Mouse (Mus musculus): ENCODE measurements around the gene Slc35f3.
A peak's percentile ranks its signal among the peaks of the same experiment; 100 is the strongest.

Slc35f3 gene

DNA sequence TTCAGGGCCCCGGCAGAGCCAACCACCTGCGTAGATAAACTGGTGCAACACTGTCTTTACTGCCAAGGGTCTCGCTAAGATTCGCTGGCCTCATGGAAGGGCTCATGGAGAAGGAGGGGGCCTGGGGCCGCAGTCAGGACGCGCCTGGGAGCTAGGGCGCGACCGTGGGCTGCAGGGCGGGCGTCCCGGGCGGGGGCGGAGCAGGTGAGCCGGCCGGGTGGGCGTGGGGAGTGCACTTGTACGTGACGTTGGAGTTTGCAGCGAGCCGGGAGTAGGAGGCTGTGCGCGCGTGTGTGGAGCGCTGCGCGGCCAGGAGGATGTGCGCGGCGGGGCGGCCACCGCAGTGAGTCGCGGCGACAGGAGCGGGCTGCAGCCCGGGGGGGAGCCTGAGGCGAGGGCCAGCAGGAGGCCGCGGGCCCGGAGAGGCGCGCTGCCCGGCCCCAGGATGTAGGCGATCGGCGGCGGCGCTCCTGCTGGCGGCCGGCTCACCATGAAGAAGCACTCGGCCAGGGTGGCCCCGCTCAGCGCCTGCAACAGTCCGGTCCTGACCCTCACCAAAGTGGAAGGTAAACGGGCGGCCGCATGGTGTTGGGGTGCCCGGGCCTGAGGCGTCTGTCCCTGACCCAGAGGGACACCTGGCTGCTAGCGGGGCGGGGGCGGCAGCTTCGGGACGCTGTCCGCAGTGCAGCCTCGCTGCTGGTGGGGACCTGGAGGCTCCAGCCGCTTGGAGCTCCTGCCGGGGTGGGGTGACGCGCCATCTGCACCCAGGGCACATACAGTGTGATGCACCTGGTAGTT is at the start of gene Slc35f3:
Gene Slc35f3 (plus strand): TSS at position 263 of the 798 bp plus-strand sequence.
- DNase-seq: peak; percentile 6

DNA sequence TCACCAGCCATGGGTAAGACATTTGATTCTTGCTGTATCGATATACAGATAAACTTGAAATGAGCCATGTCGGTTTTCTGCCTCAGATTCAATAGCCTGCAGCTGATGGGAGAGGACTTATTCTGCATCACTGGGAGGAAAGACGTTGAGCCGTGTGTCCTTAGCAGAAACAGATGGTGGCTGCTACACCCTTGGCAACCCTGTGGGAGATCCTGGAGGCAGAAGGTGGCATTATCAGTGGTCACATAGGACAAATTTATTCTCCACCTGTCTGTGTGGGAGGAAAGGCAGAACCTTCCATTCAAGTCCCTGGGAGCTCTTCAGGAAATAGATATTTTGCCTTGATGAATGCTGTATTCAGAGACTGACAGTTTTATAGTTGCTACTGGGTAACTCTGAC is 47.9 kb upstream of the Slc35f3 start:
- no peak for DNase-seq

DNA sequence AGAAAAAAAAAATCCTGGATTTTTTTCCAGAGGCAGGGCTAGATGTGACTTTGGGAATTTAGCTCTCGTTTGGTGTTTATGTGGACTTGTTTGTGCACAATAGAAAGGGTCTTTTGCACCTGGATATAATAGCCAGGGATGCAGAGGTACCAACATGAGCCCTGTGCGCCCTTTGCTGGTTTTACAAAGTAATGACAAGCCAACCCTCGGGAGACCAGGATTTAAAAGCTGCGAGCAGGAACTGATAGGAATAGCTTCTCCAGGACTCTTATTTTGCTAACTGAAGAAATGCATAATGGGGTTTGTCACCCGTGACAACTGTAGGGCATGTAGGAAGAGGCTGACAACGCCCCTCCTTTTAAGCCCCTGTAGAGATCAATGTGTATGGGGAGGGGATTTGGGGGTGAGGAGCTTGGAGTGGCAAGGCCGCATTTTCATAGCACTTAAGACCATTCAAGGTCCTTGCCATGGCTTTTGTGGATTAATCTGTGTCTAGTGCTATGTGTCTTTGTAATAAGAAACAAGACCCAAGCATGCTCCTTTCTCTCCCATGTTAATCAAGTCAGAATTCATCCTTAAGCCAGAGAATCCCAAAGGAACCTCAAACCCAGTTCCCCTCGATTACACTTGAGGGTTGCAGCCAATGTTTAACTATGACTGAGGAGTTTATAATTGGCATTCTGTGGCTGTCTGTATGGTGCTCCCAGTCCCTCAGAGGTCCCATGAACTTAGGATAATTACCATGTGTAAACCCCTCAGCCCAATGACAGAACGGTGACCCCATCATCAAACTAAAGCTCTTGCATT is 41.6 kb upstream of the Slc35f3 start:
- no peak for DNase-seq

DNA sequence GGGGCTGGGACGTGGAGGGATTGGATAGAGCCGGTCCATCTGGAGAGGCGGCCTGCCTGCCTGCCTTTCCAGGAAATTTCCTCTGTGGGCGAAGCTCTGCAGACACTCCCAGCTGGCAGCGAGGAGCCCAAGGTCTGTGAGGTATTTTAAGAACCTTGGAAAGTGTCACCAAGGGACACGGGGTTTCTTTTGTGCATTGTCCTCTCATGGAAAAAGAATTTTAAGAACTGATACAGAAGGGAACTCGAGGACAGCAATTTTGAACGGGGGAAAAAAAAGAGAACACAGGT is 41.0 kb upstream of the Slc35f3 start:
- no peak for DNase-seq

GRCm38 (mm10) chr8:126258175-126258781 is 40.1 kb upstream of the Slc35f3 start:
- peak; percentile 60 for DNase-seq

DNA sequence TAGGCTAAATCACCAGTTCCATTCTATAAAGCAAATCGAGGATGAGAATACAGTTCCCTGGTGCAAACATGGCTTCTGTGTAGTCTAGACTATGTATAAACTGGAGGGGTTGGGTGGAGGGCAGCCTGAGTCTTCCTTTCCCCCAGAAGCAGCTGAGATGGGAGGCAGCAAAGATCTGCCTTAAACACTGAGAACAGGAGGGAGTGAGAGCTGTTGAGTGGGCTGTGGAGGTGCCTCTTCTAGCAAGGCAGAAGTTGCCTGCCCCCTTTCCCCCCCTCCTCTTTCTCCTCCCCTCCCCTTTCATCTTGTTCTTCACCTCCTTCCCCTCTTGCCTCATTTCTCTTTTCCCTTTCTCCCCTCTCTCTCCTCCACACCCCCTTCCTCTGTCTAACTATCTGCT is 33.2 kb upstream of the Slc35f3 start:
- DNase-seq: no peak

GRCm38 (mm10) chr8:126267118-126267517 is 31.2 kb upstream of the Slc35f3 start:
- DNase-seq: no peak

DNA sequence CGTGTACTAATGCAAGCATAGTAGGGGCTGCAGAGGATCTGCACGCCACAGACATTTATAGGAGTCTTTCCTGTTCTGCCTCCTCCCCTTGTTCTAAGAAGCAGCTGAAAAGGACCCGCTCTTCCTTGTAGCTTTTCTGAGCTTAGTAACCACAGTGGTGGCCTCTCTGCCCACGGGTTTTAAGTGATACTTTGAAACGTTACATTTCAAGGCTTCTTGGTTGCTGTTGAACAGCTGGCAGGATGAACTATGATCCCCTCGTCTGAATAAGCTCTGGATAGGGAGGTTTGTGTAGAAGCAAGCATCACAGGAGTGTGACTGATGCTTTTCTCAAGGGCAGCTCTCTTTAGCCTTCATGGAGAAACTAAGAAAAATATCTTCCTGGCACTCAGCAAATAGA is 28.6 kb upstream of the Slc35f3 start:
- no peak for DNase-seq

- no peak for DNase-seq
Observed at GRCm38 (mm10) chr8:126272445-126272844, 25.9 kb upstream of the Slc35f3 start.

DNA sequence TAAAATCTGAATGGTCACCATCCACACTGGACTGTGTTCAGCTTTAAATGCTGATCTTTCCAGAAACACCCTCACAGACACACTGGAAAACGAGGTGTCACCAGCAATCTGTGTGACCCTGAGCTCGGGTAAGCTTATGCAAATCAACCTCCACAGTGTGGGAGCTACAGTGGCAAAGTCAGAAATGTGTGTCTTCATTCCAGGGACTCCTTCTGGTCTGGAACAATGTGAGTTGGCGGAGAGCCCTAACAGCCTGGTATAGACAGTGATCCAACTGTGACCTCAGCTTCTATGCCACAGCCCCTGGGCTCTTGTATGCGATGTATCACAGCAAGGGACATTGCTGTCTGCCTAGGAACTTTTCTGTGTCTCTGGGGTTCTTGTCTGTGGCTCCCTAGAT is 25.3 kb upstream of the Slc35f3 start:
- no peak for DNase-seq

DNA sequence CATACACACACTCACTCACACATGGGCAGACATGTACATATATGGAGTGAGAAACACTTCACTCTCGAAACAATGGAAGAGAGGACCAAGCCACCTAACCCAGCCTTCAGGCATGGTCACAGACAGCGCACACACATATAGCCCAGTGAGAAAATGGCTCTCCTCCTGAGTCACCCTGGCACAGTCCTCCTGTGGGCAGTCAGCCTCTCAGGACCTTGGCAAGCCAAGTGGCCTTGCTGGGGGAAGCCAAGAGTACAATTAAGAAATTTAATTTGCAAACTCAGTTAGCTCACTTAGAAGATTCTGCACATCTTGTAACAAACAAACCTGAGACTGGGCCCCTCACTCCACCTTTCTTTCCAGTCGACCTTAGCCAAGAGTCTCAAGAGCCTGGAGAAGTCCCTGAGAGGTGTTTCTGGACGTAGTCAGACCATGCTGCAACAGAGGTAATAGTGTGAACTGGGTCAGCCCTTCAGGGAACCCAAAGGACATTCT is 23.4 kb upstream of the Slc35f3 start:
- no peak for DNase-seq

- no peak for DNase-seq
Observed at GRCm38 (mm10) chr8:126275886-126276285, 22.5 kb upstream of the Slc35f3 start.

- no peak for DNase-seq
Observed at GRCm38 (mm10) chr8:126291951-126292350, 6.4 kb upstream of the Slc35f3 start.

DNA sequence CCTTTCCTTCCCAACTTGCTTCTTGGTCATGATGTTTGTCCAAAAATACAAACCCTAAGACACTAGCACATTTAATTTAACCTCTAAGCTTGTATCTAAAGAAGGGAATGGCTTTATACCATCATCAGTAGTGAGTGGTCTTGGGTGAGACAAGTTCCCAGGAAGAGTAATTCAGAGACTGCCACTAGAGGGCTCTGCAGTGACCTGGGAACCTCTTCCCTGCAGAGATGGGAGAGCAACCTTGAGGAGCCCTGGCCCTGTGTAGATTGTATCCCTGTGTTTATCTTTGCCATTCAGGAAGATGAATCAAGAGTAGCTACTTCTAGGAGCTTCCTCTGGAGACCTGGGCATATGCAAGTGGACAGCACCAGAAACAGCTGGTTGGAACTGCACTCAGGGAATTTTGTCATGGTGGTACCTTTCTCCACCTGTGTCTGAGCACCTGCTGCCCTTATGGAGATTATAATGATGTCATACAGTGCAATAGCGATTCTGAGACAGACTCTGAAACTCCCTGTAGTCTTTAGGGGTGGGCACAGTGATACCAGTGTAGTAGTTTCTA is 993 bp upstream of the Slc35f3 start:
- DNase-seq: peak; percentile 11

- DNase-seq: no peak
Observed at GRCm38 (mm10) chr8:126299333-126299732, 975 bp downstream of the Slc35f3 start.

DNA sequence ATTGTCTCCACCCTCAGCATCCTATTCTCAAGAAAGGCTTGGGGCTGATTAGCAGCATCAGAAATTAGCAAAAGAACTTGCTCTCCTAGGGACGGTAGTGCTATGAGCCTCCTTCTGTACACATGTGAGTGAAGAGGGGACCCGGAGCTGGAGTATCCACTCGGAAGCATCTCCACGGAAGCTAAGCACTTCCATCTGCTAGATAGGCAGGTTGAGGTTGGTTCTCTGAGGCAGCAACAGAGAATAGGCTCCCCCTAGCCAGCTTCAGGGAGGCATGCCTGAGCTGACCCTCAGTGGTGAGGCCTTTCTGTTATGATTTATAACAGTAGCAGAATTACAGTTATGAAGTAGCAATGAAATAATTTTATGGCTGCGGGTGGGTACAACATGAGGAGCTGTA is 2.0 kb downstream of the Slc35f3 start:
- DNase-seq: no peak

GRCm38 (mm10) chr8:126301580-126301979 is 3.2 kb downstream of the Slc35f3 start:
- no peak for DNase-seq

DNA sequence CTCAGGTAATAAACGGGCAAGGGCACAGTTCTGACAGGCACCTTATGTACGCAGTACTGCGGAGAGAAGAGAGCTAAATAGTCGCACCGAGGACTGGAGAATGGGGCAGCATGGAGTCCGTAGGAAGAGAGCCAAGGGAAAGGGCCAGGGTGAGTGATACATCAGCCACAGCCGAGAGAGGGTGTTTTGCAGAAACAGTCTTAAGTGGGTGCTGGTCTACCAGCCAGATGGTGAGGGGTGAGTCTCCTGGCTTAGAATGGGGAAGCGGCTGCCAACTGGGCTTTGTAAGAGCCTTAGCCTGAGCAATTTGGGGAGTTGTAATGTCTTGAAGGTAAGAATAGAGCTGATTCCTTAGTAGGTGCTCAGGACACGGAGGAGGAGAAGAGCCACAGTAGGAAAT is 8.8 kb downstream of the Slc35f3 start:
- DNase-seq: no peak

- DNase-seq: no peak
Observed at GRCm38 (mm10) chr8:126309015-126309414, 10.7 kb downstream of the Slc35f3 start.

DNA sequence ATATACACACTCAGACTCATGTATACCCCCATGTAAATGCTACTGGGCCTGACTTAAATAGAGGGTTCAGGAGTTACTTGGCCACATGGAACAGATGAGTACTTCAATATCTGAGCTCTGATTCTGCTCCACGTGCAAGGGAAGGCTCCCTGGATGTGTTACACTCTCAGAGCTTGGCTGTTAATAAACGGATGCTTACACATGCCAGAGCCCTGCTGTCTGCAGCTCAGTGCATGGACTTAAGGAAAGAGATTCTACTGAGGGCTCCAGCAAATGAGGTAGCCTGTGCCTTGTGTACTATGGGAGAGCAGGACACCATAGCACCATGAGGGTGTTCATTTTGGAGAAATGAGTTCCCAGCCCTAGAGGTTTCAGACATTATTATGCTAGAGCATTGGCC is 26.6 kb downstream of the Slc35f3 start:
- no peak for DNase-seq

DNA sequence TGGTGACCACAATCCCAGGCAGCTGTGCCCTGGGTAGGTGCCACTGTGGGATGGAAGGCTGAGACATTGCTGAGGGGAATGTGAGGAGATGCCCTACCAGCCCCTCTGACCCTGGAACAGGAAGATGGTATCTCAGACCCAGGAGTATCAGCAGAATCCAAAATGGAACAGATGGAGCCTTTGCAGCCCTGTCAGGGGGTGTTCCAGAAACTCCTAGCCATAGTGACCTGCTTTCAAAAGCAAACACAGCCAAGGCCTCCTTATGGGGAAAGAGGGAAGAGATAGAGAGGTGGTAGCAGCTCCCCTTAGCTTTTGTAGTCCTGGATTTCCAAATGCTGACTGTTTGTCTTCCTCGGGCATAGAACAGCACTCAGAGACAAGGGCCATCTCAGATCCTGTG is 27.8 kb downstream of the Slc35f3 start:
- DNase-seq: no peak

GRCm38 (mm10) chr8:126326731-126327130 is 28.4 kb downstream of the Slc35f3 start:
- DNase-seq: no peak

DNA sequence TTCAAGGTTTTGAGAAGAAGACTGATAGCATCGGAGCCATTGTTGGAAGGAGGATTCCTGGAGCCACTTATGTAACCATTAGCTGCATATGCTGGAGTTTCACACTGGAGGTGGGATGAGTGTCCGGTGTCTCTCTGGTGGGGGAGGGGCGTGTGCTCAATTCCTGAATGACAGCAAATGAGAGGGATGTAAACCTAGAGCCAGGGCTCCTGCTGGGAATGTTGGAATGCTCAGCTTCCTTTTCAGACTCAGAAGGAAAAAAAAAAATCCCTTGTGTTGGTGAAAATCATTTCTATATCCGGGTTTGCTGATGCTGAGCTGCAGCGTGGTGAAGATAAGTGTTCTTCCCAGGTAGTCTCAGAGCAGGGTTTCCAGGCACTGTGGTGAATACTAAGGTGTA is 29.4 kb downstream of the Slc35f3 start:
- DNase-seq: no peak

DNA sequence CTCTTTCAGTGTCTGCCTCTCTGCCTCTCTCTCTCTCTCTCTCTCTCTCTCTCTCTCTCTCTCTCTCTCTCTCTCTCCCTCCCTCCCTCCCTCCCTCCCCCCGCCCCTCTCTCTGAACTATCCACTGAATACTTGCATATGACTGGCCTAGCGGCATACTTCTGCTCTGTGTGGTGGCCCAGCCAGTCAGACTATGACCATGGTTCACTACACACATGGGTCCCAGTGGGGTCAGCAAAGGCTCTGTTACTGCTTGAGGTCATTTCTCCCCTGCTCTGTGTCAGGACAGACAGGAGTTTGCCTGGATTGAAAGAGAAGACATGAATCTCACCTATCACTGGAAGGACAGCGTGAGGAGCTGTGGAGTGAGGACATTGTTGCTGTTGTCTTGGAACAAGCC is 40.5 kb downstream of the Slc35f3 start:
- DNase-seq: no peak
